Mouse (Mus musculus): ENCODE measurements around the gene Cadps2.

DNA sequence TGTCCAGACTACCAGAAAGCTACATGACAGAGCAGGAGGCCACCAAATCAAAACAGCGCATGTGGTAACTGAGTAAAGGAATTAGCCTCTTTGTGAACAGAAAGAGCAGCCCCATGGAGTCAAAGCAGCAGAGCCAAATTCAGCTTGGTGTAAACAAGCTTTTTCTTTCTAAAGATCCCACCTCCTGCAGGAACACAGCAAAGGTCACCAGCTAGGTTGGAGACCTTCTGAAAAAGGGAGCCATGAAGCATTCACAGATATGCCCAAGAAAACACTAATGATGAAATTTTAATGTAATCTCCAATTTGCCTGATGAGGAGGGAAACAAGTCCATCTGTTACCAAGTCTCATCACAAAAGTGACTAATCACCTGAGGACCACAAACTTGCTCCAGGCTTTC, 270.5 kb downstream of the Cadps2 start:
- TF ChIP-seq CTCF (IDR thresholded peaks at IDR 0.05; ENCODE audit: insufficient read depth, low read length): no peak
- no peak for TF ChIP-seq POLR2A (IDR thresholded peaks at IDR 0.05; ENCODE audit: borderline replicate concordance, extremely low read depth, low read depth, low read length)
